ENCODE assay signal across 37 mouse cellular contexts in the genomic region with DNA sequence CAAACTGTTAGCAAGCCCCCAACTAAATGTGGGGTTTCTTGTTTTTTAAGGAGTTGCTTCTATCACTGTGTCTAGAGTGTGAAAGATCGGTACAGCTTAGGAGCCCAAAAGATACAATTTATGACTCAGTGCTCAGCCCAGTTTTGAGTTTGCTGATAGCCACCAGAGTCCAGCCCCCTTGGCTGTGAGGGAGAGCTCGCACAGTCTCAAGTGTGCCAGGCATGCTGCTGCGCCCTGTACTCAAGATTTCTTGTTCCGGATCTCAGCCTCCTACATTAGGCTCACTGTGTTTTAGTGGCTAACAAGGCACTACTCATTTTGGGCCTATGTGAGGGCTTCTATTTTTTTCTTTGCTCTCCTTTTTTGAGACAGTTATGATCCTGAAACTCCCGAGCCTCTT. TPM values are rescaled to one million over a fixed set of nuclear protein-coding genes. Genes with fewer than 3 reads are reported as not detected.
"Had no signal": no experiment of that assay in that cellular context is flagged by ENCODE, and none has a peak within 500 bp of the region (broad histone marks: within the 10 kb centered on the region; RNA-seq: fewer than 3 reads in every experiment).

No protein-coding gene starts in this region.

- H3K27me3 ChIP-seq: heart, embryonic 12.5 days; hindbrain, embryonic 12.5 days; intestine, embryonic 15.5 days; limb, embryonic 12.5 days had no signal

- H3K9me3 ChIP-seq: heart, embryonic 10.5 days; intestine, embryonic 15.5 days; limb, embryonic 10.5 days had no signal

- H3K36me3 ChIP-seq: heart, embryonic 10.5 days; heart, embryonic 12.5 days; hindbrain, embryonic 10.5 days; hindbrain, embryonic 12.5 days; intestine, embryonic 15.5 days; limb, embryonic 10.5 days; limb, embryonic 12.5 days had no signal

- H3K27ac ChIP-seq: heart, embryonic 10.5 days; hindbrain, embryonic 10.5 days; hindbrain, embryonic 12.5 days; hindbrain, embryonic 14.5 days; intestine, embryonic 15.5 days; layer of hippocampus, adult 2 months; limb, embryonic 10.5 days; limb, embryonic 12.5 days had no signal

- H3K4me2 ChIP-seq: heart, embryonic 12.5 days; hindbrain, embryonic 12.5 days; hindbrain, embryonic 14.5 days; intestine, embryonic 15.5 days; limb, embryonic 12.5 days had no signal

- ATAC-seq: inflammation-experienced regulatory T-cells, adult 6 months; intestine, embryonic 15.5 days; intestine, postnatal 0 days had no signal

- H3K4me1 ChIP-seq: hindbrain, embryonic 10.5 days; hindbrain, embryonic 12.5 days; intestine, embryonic 15.5 days; limb, embryonic 10.5 days; limb, embryonic 12.5 days had no signal

- DNase-seq: gastrocnemius, postnatal 14 days; gastrocnemius, postnatal 36 days; heart, adult 18-20 months; heart, postnatal 10 days; heart, postnatal 4 days; kidney, adult 18-20 months; kidney, adult 8-10 months; kidney, postnatal 10 days; kidney, postnatal 25 days; kidney, postnatal 4 days had no signal

- H3K4me3 ChIP-seq: heart, embryonic 10.5 days; heart, embryonic 12.5 days; hindbrain, embryonic 10.5 days; hindbrain, embryonic 12.5 days; intestine, embryonic 15.5 days; layer of hippocampus, adult 2 months; limb, embryonic 10.5 days; limb, embryonic 12.5 days had no signal

- H3K9ac ChIP-seq: heart, embryonic 12.5 days; hindbrain, embryonic 12.5 days; hindbrain, embryonic 14.5 days; intestine, embryonic 15.5 days; limb, embryonic 12.5 days had no signal

RNA-seq across cellular contexts. Expression of gene 1700029H14Rik, which starts 22.1 kb away (rescaled TPM):
- total RNA-seq: gastrocnemius, adult 18-20 months; gastrocnemius, adult 8-10 months; gastrocnemius, postnatal 14 days; gastrocnemius, postnatal 36 days; heart, adult 18-20 months; heart, adult 8-10 months; heart, postnatal 10 days; heart, postnatal 25 days; heart, postnatal 4 days; layer of hippocampus, adult 2 months; layer of hippocampus, postnatal 10 days; layer of hippocampus, postnatal 25 days; left cerebral cortex, adult 18-20 months; left cerebral cortex, postnatal 14 days; left cerebral cortex, postnatal 36 days had no signal
- polyA plus RNA-seq: forebrain, embryonic 16.5 days; heart, embryonic 10.5 days; heart, embryonic 12.5 days; heart, embryonic 14.5 days; heart, embryonic 16.5 days; hindbrain, embryonic 10.5 days; hindbrain, embryonic 12.5 days; hindbrain, embryonic 14.5 days; hindbrain, embryonic 16.5 days; inflammation-experienced regulatory T-cells, adult 6 months; intestine, embryonic 15.5 days; intestine, postnatal 0 days; kidney, embryonic 14.5 days; kidney, embryonic 16.5 days; limb, embryonic 10.5 days; limb, embryonic 12.5 days; limb, embryonic 14.5 days had no signal

RNA-seq across cellular contexts. Expression of gene Gas6, which starts 45.8 kb away (rescaled TPM):
- polyA plus RNA-seq: inflammation-experienced regulatory T-cells, adult 6 months had no signal
